Mouse (Mus musculus) cerebellum, adult 2 months (tissue): Measurements from ENCODE around the gene Gnl1.
A peak's percentile ranks its signal among the peaks of the same experiment; 100 is the strongest.
"Not testable (repeated sequence)": the region's sequence is repeated elsewhere in the genome, so short reads cannot be mapped to it uniquely, and the experiment has no call there.

Experiments used
- CTCF ChIP-seq: fragments of 200-500 bp; IDR thresholded peaks from 2 replicates; pipeline ENCODE4 v1.5.1; 2011; ENCODE audit warnings: low read depth, mild to moderate bottlenecking, control low read depth, low read length, moderate library complexity, borderline replicate concordance; ENCODE audit not compliant: insufficient read depth
- POLR2A ChIP-seq: fragments of 200-500 bp; IDR thresholded peaks from 2 replicates; pipeline ENCODE4 v1.6.1; 2011; ENCODE audit warnings: low read length, control low read depth, borderline replicate concordance; ENCODE audit not compliant: insufficient read depth

- peak; percentile 46 for TF ChIP-seq CTCF
- TF ChIP-seq POLR2A: not testable (repeated sequence)
Observed at GRCm38 (mm10) chr17:36031583-36032331, 52.1 kb downstream of the Gnl1 start.
